Mouse (Mus musculus) spleen, adult 2 months (tissue): Measurements from ENCODE around the gene Sap30.

Experiments
- CTCF ChIP-seq: fragments of 200-500 bp; IDR thresholded peaks from 2 replicates; pipeline ENCODE4 v1.5.1; 2011; ENCODE audit warnings: mild to moderate bottlenecking, inconsistent platforms; ENCODE audit not compliant: insufficient read depth, insufficient read length, insufficient replicate concordance; ENCODE audit errors: extremely low read depth
- POLR2A ChIP-seq: fragments of 200-500 bp; IDR thresholded peaks from 2 replicates; pipeline ENCODE4 v1.6.1; 2011; ENCODE audit warnings: low read depth, low read length, inconsistent platforms

DNA sequence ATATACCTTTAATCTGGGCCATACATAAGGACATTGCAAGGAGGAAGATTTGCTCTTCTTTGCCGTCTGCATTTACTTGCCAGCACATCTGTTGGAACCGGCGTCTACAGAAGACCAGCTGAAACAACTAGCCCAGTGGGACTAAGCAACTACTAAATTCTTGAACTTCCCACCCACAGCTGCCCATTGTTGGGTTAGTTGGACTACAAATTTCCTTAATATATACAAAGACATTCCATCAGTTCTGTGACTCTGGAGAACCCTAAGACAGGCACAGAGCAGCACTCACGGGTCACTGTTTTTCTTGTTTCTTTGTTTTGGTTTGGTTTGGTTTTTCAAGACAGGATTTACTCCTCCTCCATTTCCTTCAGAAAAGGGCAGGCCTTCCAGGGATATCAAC, 7.1 kb downstream of the Sap30 start:
- TF ChIP-seq CTCF (no peak), POLR2A (no peak)
